Mouse (Mus musculus) hindbrain, embryonic 11.5 days (tissue): ENCODE measurements around the gene Gm7544. TPM values are rescaled to one million over a fixed set of nuclear protein-coding genes. Genes with fewer than 3 reads are reported as not detected.
"Not testable (repeated sequence)": the region's sequence is repeated elsewhere in the genome, so short reads cannot be mapped to it uniquely, and the experiment has no call there.

Experiments
- ATAC-seq: fragments of 200-750 bp; cut with Nextera tagmentation; 2 replicates; pipeline ENCODE4 v1.8.0; 2017; ENCODE audit warnings: mild to moderate bottlenecking, moderate TSS enrichment, moderate library complexity; ENCODE audit not compliant: low FRiP score
- DNase-seq: peaks from one replicate; pipeline ENCODE4 v3.0.0-alpha.2; 2015; ENCODE audit warnings: low spot score
- H3K27ac ChIP-seq: fragments of 300-500 bp; sonication (generic); 2 replicates; pipeline ENCODE4 v1.5.1; 2014; ENCODE audit warnings: mild to moderate bottlenecking, low read depth, low read length
- H3K27me3 ChIP-seq: fragments of 300-500 bp; sonication (generic); 2 replicates; pipeline ENCODE4 v1.6.1; 2014; ENCODE audit warnings: mild to moderate bottlenecking, low read length, moderate library complexity, mixed read lengths; ENCODE audit not compliant: control insufficient read depth, insufficient read depth
- H3K36me3 ChIP-seq: fragments of 300-500 bp; sonication (generic); 2 replicates; pipeline ENCODE4 v1.6.1; 2014; ENCODE audit warnings: mild to moderate bottlenecking, low read length, moderate library complexity, mixed read lengths; ENCODE audit not compliant: control insufficient read depth, insufficient read depth
- H3K4me1 ChIP-seq: fragments of 300-500 bp; sonication (generic); replicated peaks from 2 replicates; pipeline ENCODE4 v1.6.1; 2014; ENCODE audit warnings: low read length, mixed read lengths; ENCODE audit not compliant: control insufficient read depth, insufficient read depth
- H3K4me2 ChIP-seq: fragments of 300-500 bp; sonication (generic); replicated peaks from 2 replicates; pipeline ENCODE4 v1.6.1; 2014; ENCODE audit warnings: mild to moderate bottlenecking, low read depth, low read length
- H3K4me3 ChIP-seq: fragments of 300-500 bp; sonication (generic); 2 replicates; pipeline ENCODE4 v1.5.1; 2014; ENCODE audit warnings: low read depth, low read length
- H3K9ac ChIP-seq: fragments of 300-500 bp; sonication (generic); 2 replicates; pipeline ENCODE4 v1.6.1; 2014; ENCODE audit warnings: low read depth, low read length
- H3K9me3 ChIP-seq: fragments of 300-500 bp; sonication (generic); 2 replicates; pipeline ENCODE4 v1.6.1; 2016; ENCODE audit warnings: low read length; ENCODE audit not compliant: control insufficient read depth
- WGBS: fragments of 180-500 bp; shearing (Covaris S2); extraction: QIAGEN DNeasy Blood & Tissue Kit; methylation state at CpG from one replicate; pipeline ENCODE4 v1.1.7; 2014; 5-methylcytosine and 5-hydroxymethylcytosine counted together
- polyA plus RNA-seq: library from polyadenylated mRNA; unstranded; fragments of >200 nt; fragmentation: Nextera tagmentation; extraction: Ambion mirVana; gene quantifications from 2 replicates; pipeline ENCODE4 v1.2.1, GENCODE M21; 2014

The Gm7544 gene
- polyA plus RNA-seq, 1 experiment from 2014 or later, result not detected

- H3K4me3 ChIP-seq, H3K9me3 ChIP-seq, H3K4me2 ChIP-seq, ATAC-seq, H3K27me3 ChIP-seq, H3K4me1 ChIP-seq, DNase-seq, H3K27ac ChIP-seq, H3K9ac ChIP-seq, H3K36me3 ChIP-seq: not testable (repeated sequence)
- no CpG with 5 or more reads among the region's 6 CpGs for WGBS
Measured at GRCm38 (mm10) chr1:82943295-82943694, 12.5 kb downstream of the Gm7544 start, which contains the start of gene A030003K21Rik. A030003K21Rik (minus strand) TSS chr1:82943388.

GRCm38 (mm10) chr1:82942505-82942904, 13.3 kb downstream of the Gm7544 start:
- not testable (repeated sequence) for DNase-seq, H3K4me1 ChIP-seq, H3K27me3 ChIP-seq, H3K4me2 ChIP-seq, H3K27ac ChIP-seq, ATAC-seq, H3K9me3 ChIP-seq, H3K36me3 ChIP-seq, H3K4me3 ChIP-seq, H3K9ac ChIP-seq
- WGBS, result 85% methylated on average over 1 of the region's 2 CpGs

- H3K27me3 ChIP-seq, result no peaks in the 10 kb centered on the region
- H3K27ac ChIP-seq, result no peak overlapping the region
Measured at GRCm38 (mm10) chr1:82938666-82939065, 17.1 kb downstream of the Gm7544 start.

GRCm38 (mm10) chr1:82931326-82931725, 24.5 kb downstream of the Gm7544 start, which contains the start of gene Gm6217:
Gm6217 (minus strand) TSS chr1:82931399.
- not testable (repeated sequence) for H3K4me2 ChIP-seq, H3K27me3 ChIP-seq, H3K9ac ChIP-seq, H3K4me3 ChIP-seq, H3K36me3 ChIP-seq, ATAC-seq, DNase-seq, H3K4me1 ChIP-seq, H3K9me3 ChIP-seq, H3K27ac ChIP-seq
- WGBS, result no CpG with 5 or more reads among the region's 6 CpGs

More at GRCm38 (mm10) chr1:82938666-82939065, 17.1 kb downstream of the Gm7544 start:
- Histone ChIP-seq H3K4me2 (no peak overlapping the region), H3K4me1 (no peaks in the 10 kb centered on the region), H3K36me3 (no peaks in the 10 kb centered on the region), H3K4me3 (no peak overlapping the region), H3K9me3 (no peaks in the 10 kb centered on the region), H3K9ac (no peak overlapping the region)
- WGBS, result 93% methylated on average over 5 of the region's 5 CpGs
- ATAC-seq (no peak), DNase-seq (no peak)

GRCm38 (mm10) chr1:82930558-82930957, 25.3 kb downstream of the Gm7544 start:
- not testable (repeated sequence) for H3K36me3 ChIP-seq, H3K9me3 ChIP-seq, H3K4me3 ChIP-seq, H3K27ac ChIP-seq, H3K27me3 ChIP-seq, DNase-seq, H3K4me1 ChIP-seq, ATAC-seq, H3K4me2 ChIP-seq, H3K9ac ChIP-seq
- 94% methylated on average over 2 of the region's 3 CpGs for WGBS

GRCm38 (mm10) chr1:82924650-82925049, 31.2 kb downstream of the Gm7544 start, which contains the start of gene A030014E15Rik:
A030014E15Rik (plus strand) TSS chr1:82924917.
- Histone ChIP-seq H3K36me3 (no peaks in the 10 kb centered on the region), H3K4me2 (no peak within 1 kb of the TSS), H3K4me1 (no peaks in the 10 kb centered on the region), H3K27me3 (no peaks in the 10 kb centered on the region), H3K9me3 (no peaks in the 10 kb centered on the region), H3K4me3 (no peak within 1 kb of the TSS), H3K9ac (no peak within 1 kb of the TSS), H3K27ac (no peak within 1 kb of the TSS)
- ATAC-seq (no peak), DNase-seq (no peak)
- WGBS, result 95% methylated on average over 6 of the region's 6 CpGs

- H3K4me2 ChIP-seq, ATAC-seq, H3K4me1 ChIP-seq, H3K27ac ChIP-seq, H3K27me3 ChIP-seq, H3K9ac ChIP-seq, H3K9me3 ChIP-seq, DNase-seq, H3K4me3 ChIP-seq, H3K36me3 ChIP-seq: not testable (repeated sequence)
- 97% methylated on average over 5 of the region's 5 CpGs for WGBS
Measured at GRCm38 (mm10) chr1:82913434-82913833, 42.4 kb downstream of the Gm7544 start.

- H3K27ac ChIP-seq, result no peak within 1 kb of the TSS
- no peak for ATAC-seq
Measured at GRCm38 (mm10) chr1:82913025-82913424, 42.8 kb downstream of the Gm7544 start, which contains the start of gene A030005L19Rik. A030005L19Rik (plus strand) TSS chr1:82913325.

GRCm38 (mm10) chr1:82905886-82906285, 49.9 kb downstream of the Gm7544 start:
- WGBS, result 68% methylated on average over 3 of the region's 3 CpGs
- no peak overlapping the region for H3K9ac ChIP-seq
- no peak overlapping the region for H3K4me3 ChIP-seq
- H3K36me3 ChIP-seq, result peaks cover 5% of the 10 kb centered on the region; the same call in 1 of the 2 replicates
- ATAC-seq, result peak; percentile 33; the same call in 1 of the 2 replicates
- H3K27ac ChIP-seq, result 0 out of 2 replicates have a peak overlapping the region, but pooled peaks have one; percentile 10
- DNase-seq, result peak; percentile 21
- no peaks in the 10 kb centered on the region for H3K4me1 ChIP-seq
- no peak overlapping the region for H3K4me2 ChIP-seq
- H3K9me3 ChIP-seq, result no peaks in the 10 kb centered on the region
- no peaks in the 10 kb centered on the region for H3K27me3 ChIP-seq

More at GRCm38 (mm10) chr1:82913025-82913424, 42.8 kb downstream of the Gm7544 start, which contains the start of gene A030005L19Rik:
- WGBS, result 89% methylated on average over 3 of the region's 3 CpGs
- Histone ChIP-seq H3K4me3 (no peak within 1 kb of the TSS), H3K9ac (no peak within 1 kb of the TSS), H3K4me1 (no peaks in the 10 kb centered on the region), H3K36me3 (no peaks in the 10 kb centered on the region), H3K9me3 (no peaks in the 10 kb centered on the region), H3K4me2 (no peak within 1 kb of the TSS), H3K27me3 (no peaks in the 10 kb centered on the region)
- no peak for DNase-seq
